Mouse (Mus musculus): Measurements from ENCODE around the gene Sipa1l1.

GRCm38 (mm10) chr12:82321397-82321796 is 152.3 kb downstream of the Sipa1l1 start:
- TF ChIP-seq CTCF (IDR thresholded peaks at IDR 0.05; ENCODE audit: insufficient read depth, low read depth, low read length) (no peak), POLR2A (IDR thresholded peaks at IDR 0.05; ENCODE audit: insufficient read depth, low read depth, low read length) (no peak)
